Mouse (Mus musculus): ENCODE data around the gene Runx3.

GRCm38 (mm10) chr4:135203279-135203678, 82.8 kb downstream of the Runx3 start:
- TF ChIP-seq CTCF (IDR thresholded peaks at IDR 0.05; ENCODE audit: insufficient read depth, low read depth, low read length) (no peak), POLR2A (IDR thresholded peaks at IDR 0.05; ENCODE audit: insufficient read depth, low read depth, low read length) (no peak)

All from olfactory bulb, adult 2 months (tissue).